Mouse (Mus musculus) hindbrain, postnatal 0 days (tissue): ENCODE measurements around the gene Jag1. TPM values are rescaled to one million over a fixed set of nuclear protein-coding genes. Genes with fewer than 3 reads are reported as not detected.
A peak's percentile ranks its signal among the peaks of the same experiment; 100 is the strongest.

ENCODE experiments used
- ATAC-seq: fragments of 200-750 bp; cut with Nextera tagmentation; 2 replicates; pipeline ENCODE4 v1.8.0; 2017; ENCODE audit warnings: mild to moderate bottlenecking, moderate TSS enrichment, moderate library complexity
- DNase-seq: peaks from one replicate; pipeline ENCODE4 v3.0.0-alpha.2; 2015; ENCODE audit warnings: low spot score
- H3K27ac ChIP-seq: fragments of 300-500 bp; sonication (generic); 2 replicates; pipeline ENCODE4 v1.5.1; 2014; ENCODE audit warnings: mild to moderate bottlenecking
- H3K27me3 ChIP-seq: fragments of 300-500 bp; sonication (generic); 2 replicates; pipeline ENCODE4 v1.6.1; 2014; ENCODE audit warnings: low read length, mixed read lengths; ENCODE audit not compliant: insufficient read depth
- H3K36me3 ChIP-seq: fragments of 300-500 bp; sonication (generic); 2 replicates; pipeline ENCODE4 v1.6.1; 2014; ENCODE audit warnings: low read length, mixed read lengths; ENCODE audit not compliant: insufficient read depth
- H3K4me1 ChIP-seq: fragments of 300-500 bp; sonication (generic); 2 replicates; pipeline ENCODE4 v1.6.1; 2014; ENCODE audit warnings: antibody characterized with exemption, low read length, mixed read lengths; ENCODE audit not compliant: insufficient read depth
- H3K4me2 ChIP-seq: fragments of 300-500 bp; sonication (generic); 2 replicates; pipeline ENCODE4 v1.6.1; 2014; ENCODE audit warnings: low read depth, mild to moderate bottlenecking, low read length, moderate library complexity, mixed read lengths
- H3K4me3 ChIP-seq: fragments of 300-500 bp; sonication (generic); 2 replicates; pipeline ENCODE4 v1.5.1; 2014; ENCODE audit warnings: low read length
- H3K9ac ChIP-seq: fragments of 300-500 bp; sonication (generic); replicated peaks from 2 replicates; pipeline ENCODE4 v1.6.1; 2014; ENCODE audit warnings: mild to moderate bottlenecking, low read length, moderate library complexity, mixed read lengths
- H3K9me3 ChIP-seq: fragments of 300-500 bp; sonication (generic); 2 replicates; pipeline ENCODE4 v1.6.1; 2016; ENCODE audit warnings: low read length, mixed read lengths
- CTCF ChIP-seq: IDR thresholded peaks from 2 replicates; pipeline ENCODE4 v1.5.1; 2016; ENCODE audit warnings: antibody characterized with exemption, control low read depth, low read depth
- WGBS: fragments of 180-500 bp; shearing (Covaris S2); extraction: QIAGEN DNeasy Blood & Tissue Kit; methylation state at CpG from one replicate; pipeline ENCODE4 v1.1.7; 2014; 5-methylcytosine and 5-hydroxymethylcytosine counted together
- polyA plus RNA-seq: library from polyadenylated mRNA; unstranded; fragments of >200 nt; fragmentation: Nextera tagmentation; extraction: Ambion mirVana; gene quantifications from 2 replicates; pipeline ENCODE4 v1.2.1, GENCODE M21; 2015
- total RNA-seq: library from RNA; depleted of rRNA; stranded (reverse); fragments of >200 nt; gene quantifications from 2 replicates; pipeline ENCODE4 v1.2.3, GENCODE M21; 2014

Jag1 gene
- total and polyA plus RNA-seq, 2 experiments from 2014 or later: 4.9 to 8.5 TPM

- H3K36me3 ChIP-seq: no peaks in the 10 kb centered on the region
- peak; percentile 63 for DNase-seq
- H3K27me3 ChIP-seq: no peaks in the 10 kb centered on the region
- no peaks in the 10 kb centered on the region for H3K9me3 ChIP-seq
- ATAC-seq: peak; percentile 55; the same call in 1 of the 2 replicates
- H3K9ac ChIP-seq: no peak overlapping the region
- no peak overlapping the region for H3K4me3 ChIP-seq
- H3K27ac ChIP-seq: no peak overlapping the region
- H3K4me2 ChIP-seq: no peak overlapping the region
- 22% methylated on average over 10 of the region's 10 CpGs for WGBS
- no peaks in the 10 kb centered on the region for H3K4me1 ChIP-seq
- no peak for TF ChIP-seq CTCF
Observed at GRCm38 (mm10) chr2:137092523-137093297, 23.7 kb downstream of the Jag1 start.

- Histone ChIP-seq H3K36me3 (no peaks in the 10 kb centered on the region), H3K9me3 (no peaks in the 10 kb centered on the region), H3K4me3 (no peak overlapping the region), H3K4me2 (no peak overlapping the region), H3K9ac (no peak overlapping the region), H3K4me1 (no peaks in the 10 kb centered on the region), H3K27ac (no peak overlapping the region), H3K27me3 (no peaks in the 10 kb centered on the region)
- ATAC-seq: no peak
- WGBS: 66% methylated on average over 11 of the region's 11 CpGs
- no peak for TF ChIP-seq CTCF
- DNase-seq: no peak
Observed at GRCm38 (mm10) chr2:137091766-137092522, 24.5 kb downstream of the Jag1 start.

GRCm38 (mm10) chr2:137087705-137088104, 28.7 kb downstream of the Jag1 start:
- DNase-seq: no peak
- H3K9ac ChIP-seq: no peak overlapping the region
- no peak for ATAC-seq
- H3K4me1 ChIP-seq: no peaks in the 10 kb centered on the region
- H3K27me3 ChIP-seq: no peaks in the 10 kb centered on the region
- H3K9me3 ChIP-seq: no peaks in the 10 kb centered on the region
- no peak overlapping the region for H3K27ac ChIP-seq
- WGBS: 69% methylated on average over 6 of the region's 6 CpGs
- TF ChIP-seq CTCF: no peak
- H3K4me3 ChIP-seq: no peak overlapping the region
- H3K36me3 ChIP-seq: no peaks in the 10 kb centered on the region
- H3K4me2 ChIP-seq: no peak overlapping the region

- no peak for DNase-seq
- no peaks in the 10 kb centered on the region for H3K9me3 ChIP-seq
Observed at GRCm38 (mm10) chr2:137086621-137087395, 29.6 kb downstream of the Jag1 start.

GRCm38 (mm10) chr2:137085257-137085656, 31.2 kb downstream of the Jag1 start:
- TF ChIP-seq CTCF: no peak
- Histone ChIP-seq H3K9ac (no peak overlapping the region), H3K27ac (no peak overlapping the region), H3K27me3 (no peaks in the 10 kb centered on the region), H3K4me1 (no peaks in the 10 kb centered on the region), H3K4me3 (no peak overlapping the region), H3K36me3 (no peaks in the 10 kb centered on the region), H3K9me3 (no peaks in the 10 kb centered on the region), H3K4me2 (no peak overlapping the region)
- ATAC-seq: no peak
- 69% methylated on average over 8 of the region's 8 CpGs for WGBS
- DNase-seq: no peak

More at GRCm38 (mm10) chr2:137086621-137087395, 29.6 kb downstream of the Jag1 start:
- WGBS: 41% methylated on average over 14 of the region's 14 CpGs
- Histone ChIP-seq H3K4me1 (no peaks in the 10 kb centered on the region), H3K27me3 (no peaks in the 10 kb centered on the region), H3K9ac (no peak overlapping the region), H3K36me3 (no peaks in the 10 kb centered on the region), H3K4me3 (no peak overlapping the region), H3K27ac (no peak overlapping the region), H3K4me2 (no peak overlapping the region)
- no peak for TF ChIP-seq CTCF
- ATAC-seq: no peak

GRCm38 (mm10) chr2:137082896-137083620, 33.4 kb downstream of the Jag1 start:
- peak; percentile 85 for ATAC-seq
- DNase-seq: peak; percentile 62

More at GRCm38 (mm10) chr2:137082896-137083620, 33.4 kb downstream of the Jag1 start:
- WGBS: 67% methylated on average over 24 of the region's 24 CpGs
- Histone ChIP-seq H3K9me3 (no peaks in the 10 kb centered on the region), H3K4me2 (peak overlapping the region; percentile 33; the same call in 1 of the 2 replicates), H3K9ac (no peak overlapping the region), H3K27me3 (no peaks in the 10 kb centered on the region), H3K4me3 (no peak overlapping the region), H3K4me1 (peaks cover 2% of the 10 kb centered on the region; the same call in 1 of the 2 replicates), H3K27ac (0 out of 2 replicates have a peak overlapping the region, but pooled peaks have one; percentile 11), H3K36me3 (no peaks in the 10 kb centered on the region)
- no peak for TF ChIP-seq CTCF
